Mouse (Mus musculus) liver, adult 2 months (tissue): ENCODE measurements around the gene Specc1.

Experiments used
- CTCF ChIP-seq: fragments of 200-500 bp; IDR thresholded peaks from 2 replicates; pipeline ENCODE4 v1.5.1; 2011; ENCODE audit warnings: low read depth, low read length, control low read depth
- POLR2A ChIP-seq: fragments of 200-500 bp; IDR thresholded peaks from 2 replicates; pipeline ENCODE4 v1.6.1; 2011; ENCODE audit warnings: low read length, control low read depth; ENCODE audit not compliant: insufficient read depth; ENCODE audit errors: extremely low read depth

GRCm38 (mm10) chr11:62007984-62008383, 51.4 kb downstream of the Specc1 start:
- TF ChIP-seq CTCF = no peak
- no peak for TF ChIP-seq POLR2A
